Mouse (Mus musculus) heart, postnatal 14 days (tissue): ENCODE results near the gene Tcf3. TPM values are rescaled to one million over a fixed set of nuclear protein-coding genes. Genes with fewer than 3 reads are reported as not detected.

Experiments used
- DNase-seq, 2 experiments: peaks; one replicate each; pipeline ENCODE4 v3.0.0; 2021 to 2022
- intact Hi-C: fragments of 180-260 bp; cut with DNase I; formaldehyde crosslinking; loops from one replicate; pipeline ENCODE4 v1.15.1; 2025
- total RNA-seq, 2 experiments: library from RNA; stranded (reverse); gene quantifications; 2 replicates each; pipeline ENCODE4 v1.2.3; 2021

Tcf3 gene
- total RNA-seq, 2 experiments from 2014 or later: 31.7 to 32.5 TPM

DNA sequence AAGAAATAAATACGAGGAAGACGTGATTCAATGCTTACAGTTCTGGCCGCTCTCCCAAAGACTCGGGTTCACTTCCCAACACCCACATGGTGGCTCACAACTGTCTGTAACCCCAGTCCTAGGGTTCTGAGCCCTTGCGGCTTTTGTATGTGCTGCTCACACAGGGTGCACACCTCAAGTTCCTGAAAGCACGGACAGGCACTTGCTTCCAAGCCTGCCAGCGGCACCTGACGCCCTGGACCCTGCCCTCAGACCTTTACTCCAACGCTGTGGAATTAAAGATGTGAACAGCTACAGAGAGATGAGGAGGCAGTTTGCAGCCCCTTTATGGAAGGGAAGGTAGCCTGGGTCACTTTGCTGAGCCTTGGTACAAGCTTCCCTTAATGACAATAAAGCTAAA is 42.8 kb downstream of the Tcf3 start:
- DNase-seq: no peak
- intact Hi-C loops: no loop called here

DNA sequence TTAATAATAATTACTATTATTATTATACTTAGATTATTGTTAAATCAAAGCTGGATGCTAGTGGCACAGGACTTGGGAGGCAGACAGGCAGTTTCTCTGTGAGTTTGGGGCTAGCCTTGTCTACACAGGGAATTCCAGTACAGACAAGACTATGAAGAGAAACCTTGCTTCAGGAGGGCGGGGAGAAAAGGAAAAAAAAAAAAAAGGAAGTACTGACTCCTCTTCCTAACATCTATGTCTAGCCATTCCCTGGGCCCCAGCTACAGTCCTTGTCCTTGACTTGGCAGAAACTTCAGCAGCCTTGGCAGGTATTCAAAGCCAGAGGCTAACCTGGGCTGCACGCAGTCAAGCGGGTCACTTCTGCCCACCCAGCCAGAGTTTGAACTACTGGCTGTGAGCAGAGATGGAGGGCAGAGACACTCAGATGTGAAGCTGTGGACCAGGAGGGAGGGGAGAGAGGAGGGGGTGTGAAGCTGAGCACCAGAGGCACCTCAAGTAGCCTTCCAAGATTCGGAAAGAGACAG is 44.2 kb downstream of the Tcf3 start:
- intact Hi-C loops: no loop called here
- DNase-seq: no peak

DNA sequence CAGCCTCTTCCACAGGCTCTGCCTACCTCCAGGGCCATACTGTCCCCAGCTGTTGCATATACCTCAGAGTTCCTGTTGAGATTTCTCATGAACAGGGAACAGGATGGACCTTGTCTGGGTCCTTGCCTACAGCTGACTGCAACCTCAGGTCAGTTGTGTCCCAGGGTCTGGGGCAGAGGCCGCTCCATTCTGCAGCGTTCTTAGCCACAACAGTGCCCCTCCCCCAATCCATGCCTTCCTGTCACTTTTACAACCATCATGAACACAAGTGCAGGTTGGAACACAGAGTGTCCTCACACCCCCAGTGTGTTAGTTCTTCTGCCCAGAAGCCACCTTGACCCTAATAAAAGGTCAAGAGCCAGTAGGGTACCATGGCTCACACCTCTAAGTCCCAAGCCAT is 44.7 kb downstream of the Tcf3 start:
- DNase-seq: no peak
- intact Hi-C loops: no loop called here

DNA sequence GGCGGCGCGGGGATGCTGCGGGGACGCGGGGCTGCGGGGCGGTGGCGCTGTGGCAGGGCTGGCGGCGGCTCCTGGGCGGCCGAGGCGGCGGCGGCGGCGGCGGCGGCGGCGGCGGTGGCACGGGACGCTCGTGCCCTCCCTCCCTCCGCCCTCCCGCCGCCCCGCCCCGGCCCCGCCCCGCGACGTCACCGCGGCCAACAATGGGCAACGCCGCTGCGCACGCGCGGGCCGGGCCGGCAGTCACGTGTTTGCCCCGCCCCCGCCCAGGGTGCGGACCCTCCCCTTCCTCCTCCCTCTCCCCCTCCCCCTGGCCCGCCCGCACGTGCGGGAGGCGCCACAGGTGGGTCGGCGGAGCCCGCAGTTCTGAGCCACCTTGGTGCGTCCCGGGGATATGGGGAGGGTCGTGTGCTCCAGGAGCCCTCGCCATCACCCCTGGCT is 45.9 kb downstream of the Tcf3 start, which contains the start of gene Mex3d:
Gene Mex3d, minus strand, starts transcription at position 138 of the 438 bp plus-strand sequence.
- intact Hi-C loops: no loop called here
- peak; percentile 93 to 96 for DNase-seq

DNA sequence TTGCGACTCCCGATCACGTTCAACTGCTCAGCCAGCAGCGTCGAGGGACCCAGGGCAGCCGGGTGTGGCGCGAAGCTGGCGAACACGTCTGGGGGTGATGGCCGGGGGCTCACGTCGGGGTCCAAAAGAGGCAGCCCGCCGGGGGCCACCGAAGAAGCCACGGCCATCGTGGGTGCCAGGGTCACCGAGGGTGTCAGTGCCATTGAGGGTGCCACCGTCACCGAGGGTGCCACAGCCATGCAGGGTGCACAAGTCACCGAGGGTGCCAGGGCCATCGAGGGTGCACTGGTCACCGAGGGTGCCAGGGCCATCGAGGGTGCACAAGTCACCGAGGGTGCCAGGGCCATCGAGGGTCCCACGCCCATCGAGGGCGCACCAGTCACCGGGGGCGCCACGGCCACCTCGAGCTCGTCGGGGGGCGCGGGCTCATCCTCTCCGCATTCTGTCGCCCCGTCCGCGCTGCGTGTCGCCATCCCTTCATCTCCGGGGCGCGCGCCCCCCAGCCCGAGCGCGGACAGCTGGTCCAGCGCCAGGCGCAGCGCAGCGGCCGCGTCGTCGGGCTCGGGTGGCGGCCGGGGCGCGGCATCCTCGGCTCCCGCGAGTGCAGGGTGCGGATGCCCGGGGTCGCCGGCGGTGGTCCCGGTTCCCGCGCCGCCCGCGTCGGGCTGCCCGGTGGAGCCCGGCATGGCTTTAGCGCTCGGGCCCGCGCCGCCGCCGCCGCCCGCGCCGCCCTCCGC is 46.5 kb downstream of the Tcf3 start:
- DNase-seq: peak in 1 of 2 experiments; percentile 40
- intact Hi-C loops: no loop called here

DNA sequence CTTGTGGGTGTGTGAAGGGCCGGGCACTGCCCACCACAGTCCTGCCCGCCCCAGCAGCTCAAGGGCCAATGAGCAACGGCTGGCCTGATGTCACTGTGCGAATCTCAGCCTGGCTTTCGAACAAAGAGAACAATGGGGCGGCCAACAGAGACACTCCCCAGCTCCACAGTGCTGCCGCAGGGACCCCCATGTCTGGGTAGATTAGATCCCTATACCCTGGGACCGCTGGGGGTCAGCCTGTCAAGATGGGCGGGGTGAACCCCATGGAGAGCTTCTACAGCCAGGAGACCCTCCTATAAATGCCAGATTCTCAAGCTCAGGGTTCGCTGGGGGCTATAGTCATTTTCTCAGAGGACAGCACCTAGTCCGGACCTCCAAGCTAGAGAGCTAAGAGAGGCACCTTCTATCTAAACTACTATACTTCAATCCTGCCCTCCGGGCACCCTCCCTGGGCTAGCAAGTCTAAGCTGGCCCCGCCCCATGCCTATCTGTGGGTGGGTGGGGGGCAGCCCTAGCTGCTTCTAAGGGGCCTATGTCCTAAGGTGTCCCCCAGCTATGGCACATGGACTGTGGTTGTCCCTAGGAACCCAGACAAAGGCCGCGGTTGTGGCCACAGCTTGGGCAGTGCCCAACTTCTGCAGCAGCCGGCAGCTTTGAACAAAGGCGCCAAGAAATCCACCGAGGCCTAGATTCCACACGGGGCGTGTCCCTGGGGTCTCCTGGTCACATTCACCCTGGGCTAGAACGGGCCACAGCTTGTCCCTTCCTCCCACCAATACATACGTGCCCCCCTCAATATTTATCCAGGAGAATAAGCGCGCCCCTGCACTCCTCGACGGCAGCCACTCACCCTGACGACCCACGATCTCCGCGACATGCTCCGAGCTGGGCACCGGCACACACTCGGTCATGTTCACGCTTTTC is 47.4 kb downstream of the Tcf3 start:
- intact Hi-C loops: no loop called here
- DNase-seq: peak; percentile 40 to 49

DNA sequence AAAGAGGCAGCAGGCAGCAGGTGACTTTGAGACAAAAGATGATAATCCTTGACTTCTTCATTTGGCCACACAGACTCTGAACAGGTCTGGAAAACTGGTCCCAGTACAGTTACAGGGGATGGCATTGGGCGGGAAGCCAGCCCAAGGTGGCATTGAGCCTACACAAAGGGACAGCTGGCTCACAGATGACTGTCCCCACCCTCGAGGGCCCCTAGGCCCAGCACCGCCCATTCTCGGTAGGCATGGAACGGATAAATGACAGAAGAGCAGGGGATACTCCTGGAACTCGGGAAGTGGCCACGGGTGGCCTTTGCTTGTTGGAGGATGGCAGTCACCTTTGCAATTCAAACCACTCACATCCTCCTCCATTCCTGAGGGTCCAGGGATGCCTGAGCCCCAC is 48.1 kb downstream of the Tcf3 start:
- DNase-seq: no peak
- intact Hi-C loops: no loop called here

DNA sequence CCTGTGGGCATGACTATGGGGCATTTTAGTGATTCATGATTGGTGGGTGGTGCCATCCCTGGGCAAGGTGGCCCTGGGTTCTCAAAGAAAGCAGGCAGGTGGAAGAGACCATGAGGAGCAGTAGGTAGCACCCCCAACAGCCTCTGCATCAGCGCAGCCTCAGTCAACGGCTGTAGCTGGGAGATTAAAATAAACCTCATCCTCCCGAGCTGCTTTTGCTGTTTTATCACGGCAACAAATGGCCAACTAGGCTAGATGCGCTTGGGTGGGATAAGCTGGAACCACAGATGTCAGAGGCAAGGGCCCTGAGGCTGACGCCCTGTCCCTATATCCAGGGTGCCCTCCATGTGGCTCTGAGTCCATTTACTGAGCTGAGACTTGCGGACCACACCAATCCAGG is 48.7 kb downstream of the Tcf3 start:
- intact Hi-C loops: no loop called here
- DNase-seq: no peak

DNA sequence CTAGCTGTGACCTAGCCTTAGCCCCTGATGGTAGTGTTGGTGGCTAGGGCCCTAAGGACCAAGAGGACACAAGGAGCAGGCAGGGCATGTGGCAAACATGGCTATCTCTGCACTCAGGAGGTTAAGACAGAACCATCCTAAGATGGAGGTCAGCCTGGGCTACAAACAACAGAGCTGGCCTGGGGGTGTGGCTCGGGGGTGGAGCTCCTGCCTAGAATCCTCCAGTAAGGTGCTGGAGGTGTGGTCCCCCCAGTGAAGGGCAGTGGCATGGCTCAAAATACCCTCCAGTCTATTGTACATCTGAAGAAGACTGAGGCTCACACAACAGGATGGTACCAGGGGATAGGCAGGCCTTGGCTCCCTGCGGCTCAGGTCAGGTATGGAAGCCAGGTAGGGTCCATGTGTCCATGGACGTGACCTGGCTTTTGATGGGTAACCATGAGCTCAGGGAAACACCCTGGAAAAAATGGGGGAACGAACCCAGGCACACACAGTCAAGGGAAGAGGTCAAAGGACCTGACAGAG is 49.3 kb downstream of the Tcf3 start:
- no peak for DNase-seq
- intact Hi-C loops: no loop called here

DNA sequence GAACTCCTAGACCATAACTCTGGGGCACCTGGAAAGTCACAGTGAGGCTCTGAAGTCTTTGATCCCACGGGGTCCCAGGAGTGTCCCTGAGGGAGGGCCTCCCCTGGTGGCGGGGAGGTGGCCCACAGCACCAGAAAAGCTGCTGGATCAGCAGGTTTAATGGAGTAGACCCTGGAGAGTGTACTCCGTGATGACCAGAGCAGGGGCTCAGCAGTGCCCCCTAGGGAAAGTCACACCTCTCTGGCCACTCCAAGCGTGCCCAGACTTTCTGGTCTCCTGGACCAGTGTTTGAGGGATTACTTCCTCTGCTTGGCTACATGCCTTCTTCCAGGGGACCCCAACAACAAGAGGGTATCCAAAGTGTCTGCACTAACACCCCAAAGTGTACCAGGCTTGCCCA is 50.0 kb downstream of the Tcf3 start:
- intact Hi-C loops: no loop called here
- no peak for DNase-seq

DNA sequence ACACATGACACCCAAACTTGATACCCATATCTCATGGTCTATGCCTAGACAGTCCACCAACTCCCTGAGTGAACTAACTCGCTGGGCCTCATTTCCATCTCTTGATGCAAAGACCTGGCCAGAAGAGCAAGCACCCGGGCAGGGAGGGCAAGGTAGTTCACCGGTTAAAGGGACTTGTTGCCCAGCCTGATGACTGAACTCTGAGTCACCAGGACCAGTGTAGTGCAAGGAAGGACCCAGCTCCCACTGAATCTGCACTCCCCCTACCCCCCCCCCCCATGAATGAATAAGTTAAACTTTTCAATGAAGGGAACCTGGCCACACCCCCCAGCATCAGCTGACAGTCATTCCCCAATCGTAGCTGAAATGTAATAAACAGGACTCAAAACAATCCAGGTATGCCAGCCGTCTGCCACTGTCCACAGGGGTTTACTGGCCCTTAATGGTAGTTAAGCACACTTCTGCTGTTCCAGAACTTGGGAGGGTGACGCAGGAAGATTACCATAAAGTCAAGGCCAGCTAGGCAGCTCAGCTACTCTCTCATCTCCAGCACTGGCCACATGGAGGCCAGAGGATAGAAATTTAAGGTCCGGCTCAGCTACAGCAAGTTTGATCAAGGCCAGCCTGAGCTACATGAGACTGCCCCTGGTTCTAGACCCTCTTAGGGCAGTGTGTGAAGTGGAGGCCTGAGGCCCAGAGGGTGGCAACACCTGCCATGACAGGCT is 50.6 kb downstream of the Tcf3 start:
- intact Hi-C loops: no loop called here

DNA sequence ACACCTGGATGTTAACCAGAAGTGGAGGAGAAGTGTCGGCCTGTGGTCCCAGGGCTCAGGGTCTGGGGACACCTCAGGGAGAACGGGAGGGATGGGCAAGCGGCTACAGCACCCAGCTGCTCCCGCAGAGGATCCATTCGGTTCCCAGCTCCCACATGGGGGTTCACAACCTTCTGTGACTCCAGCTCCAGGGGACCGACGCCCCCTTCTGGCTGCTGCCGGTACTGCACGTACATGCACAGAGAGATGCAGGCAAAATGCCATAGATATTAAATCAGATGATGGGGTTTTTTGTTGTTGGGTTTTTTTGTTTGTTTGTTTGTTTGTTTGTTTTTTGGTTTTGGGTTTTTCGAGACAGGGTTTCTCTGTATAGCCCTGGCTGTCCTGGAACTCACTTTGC is 55.7 kb downstream of the Tcf3 start:
- DNase-seq: peak in 1 of 2 experiments; percentile 45
- intact Hi-C loops: loop anchor here (2.0 to 10.0 kb wide), 4 partner anchors 67 to 177 kb away; partner anchors contain the start of gene Apc2

More for the DNA sequence above, 50.6 kb downstream of the Tcf3 start:
- DNase-seq: no peak

DNA sequence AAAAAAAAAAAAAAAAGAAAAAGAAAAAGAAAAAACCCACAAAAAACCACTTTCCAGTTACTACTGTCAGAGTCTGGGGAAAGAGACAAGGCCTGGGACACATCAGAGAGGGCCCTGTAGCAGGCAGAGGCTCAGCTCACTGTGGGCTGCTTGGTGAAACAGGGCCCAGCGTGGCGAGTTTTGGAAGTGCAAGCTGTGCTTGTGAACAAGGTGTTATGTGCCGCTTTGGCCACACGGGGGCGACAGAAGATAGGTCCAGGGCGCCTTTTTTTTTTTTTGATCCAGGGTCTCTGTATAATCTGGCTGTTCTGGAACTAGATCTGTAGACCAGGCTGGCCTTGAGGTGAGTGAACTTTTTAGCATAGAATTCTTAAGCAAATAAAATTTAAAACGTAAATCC is 57.3 kb downstream of the Tcf3 start:
- DNase-seq: peak; percentile 92 to 97
- intact Hi-C loops: loop anchor here (2.0 to 10.0 kb wide), 4 partner anchors 69 to 179 kb away; partner anchors contain the start of gene Apc2

DNA sequence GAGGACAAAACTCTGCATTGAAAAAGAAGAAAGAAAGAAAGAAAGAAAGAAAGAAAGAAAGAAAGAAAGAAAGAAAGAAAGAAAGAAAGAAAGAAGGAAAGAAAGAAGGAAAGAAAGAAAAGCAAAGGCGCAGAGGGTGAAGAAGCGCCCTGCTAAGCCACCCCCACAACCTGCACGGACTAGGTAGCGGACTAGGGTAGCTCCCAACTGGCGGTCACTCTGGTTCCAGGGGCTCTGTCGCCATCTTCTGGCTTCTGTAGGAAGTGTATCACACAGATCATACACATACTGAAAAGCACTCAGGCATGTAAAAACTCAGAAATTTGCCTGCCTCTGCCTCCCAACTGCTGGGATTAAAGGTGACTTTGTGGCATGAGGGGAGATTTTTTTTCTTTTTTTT is 59.4 kb downstream of the Tcf3 start:
- peak; percentile 68 to 85 for DNase-seq
- intact Hi-C loops: loop anchor here (1.0 to 10.0 kb wide), 3 partner anchors 24 to 181 kb away; no protein-coding TSS in a partner anchor

DNA sequence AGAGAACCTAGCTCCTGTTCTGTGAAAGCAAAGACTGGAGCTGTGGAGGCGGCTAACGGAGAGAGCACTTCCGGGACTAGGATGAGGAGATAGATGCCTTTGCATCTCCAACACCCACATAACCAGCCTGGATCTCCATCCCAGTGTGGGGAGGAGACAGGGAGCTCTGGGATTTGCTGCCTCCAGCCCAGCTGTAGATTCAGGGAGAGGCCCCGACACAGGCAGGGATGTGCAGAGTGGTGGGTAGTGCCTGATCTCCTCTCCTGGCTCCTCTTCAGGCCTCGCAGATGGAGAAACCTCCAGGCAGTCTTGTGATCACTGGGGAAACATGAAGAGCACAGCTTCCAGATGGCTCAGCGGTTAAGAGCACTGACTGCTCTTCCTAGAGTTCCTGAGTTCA is 60.7 kb downstream of the Tcf3 start:
- intact Hi-C loops: loop anchor here (10.0 kb wide), 1 partner anchor 182 kb away; no protein-coding TSS in a partner anchor
- no peak for DNase-seq

DNA sequence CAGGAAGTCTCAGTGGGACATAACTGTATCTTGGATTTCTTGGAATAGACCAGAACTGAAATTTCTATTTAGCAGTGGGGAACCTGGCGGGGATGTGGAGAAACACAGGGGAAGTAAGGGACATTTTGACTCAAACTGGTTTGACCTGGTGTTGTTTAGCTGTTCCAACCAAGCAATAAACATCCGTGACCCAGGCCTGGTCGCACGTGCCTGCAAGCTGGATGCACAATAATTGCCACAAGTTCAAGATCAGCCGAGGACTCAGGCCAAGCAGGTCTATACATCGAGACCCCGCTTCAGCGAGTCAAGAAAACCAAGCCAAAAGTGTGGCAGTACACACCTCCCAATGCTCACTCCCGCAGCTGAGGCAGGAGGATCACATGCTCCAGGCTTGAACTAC is 61.5 kb downstream of the Tcf3 start:
- intact Hi-C loops: loop anchor here (10.0 kb wide), 1 partner anchor 183 kb away; no protein-coding TSS in a partner anchor
- no peak for DNase-seq

DNA sequence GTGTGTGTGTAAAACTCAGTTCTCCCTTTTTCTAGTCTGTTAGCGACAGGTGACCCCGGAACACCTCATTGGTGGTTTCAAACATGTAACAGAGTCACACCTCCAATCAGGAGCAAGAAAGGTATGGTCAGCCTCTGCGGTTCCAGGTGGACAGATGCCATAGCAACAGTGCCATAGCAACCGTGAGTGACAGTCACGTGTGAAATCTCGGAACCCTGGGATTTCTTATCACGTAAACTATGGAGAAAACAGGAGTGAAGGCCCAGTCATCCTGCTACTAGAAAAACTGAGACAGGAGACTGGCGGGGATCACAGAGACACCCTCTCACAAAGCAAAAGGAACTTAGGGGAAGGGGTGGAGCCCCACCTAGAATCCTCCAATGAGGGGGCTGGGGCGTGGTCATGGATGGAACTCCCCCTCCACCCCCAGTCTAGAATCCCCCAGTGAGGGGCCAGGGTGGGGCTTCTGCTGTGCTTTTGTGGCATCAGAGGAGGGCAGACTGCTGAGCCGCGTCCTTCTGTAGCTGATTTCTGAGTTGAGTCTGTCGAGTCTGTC is 62.0 kb downstream of the Tcf3 start:
- DNase-seq: peak in 1 of 2 experiments; percentile 35
- intact Hi-C loops: loop anchor here (10.0 kb wide), 1 partner anchor 183 kb away; no protein-coding TSS in a partner anchor

DNA sequence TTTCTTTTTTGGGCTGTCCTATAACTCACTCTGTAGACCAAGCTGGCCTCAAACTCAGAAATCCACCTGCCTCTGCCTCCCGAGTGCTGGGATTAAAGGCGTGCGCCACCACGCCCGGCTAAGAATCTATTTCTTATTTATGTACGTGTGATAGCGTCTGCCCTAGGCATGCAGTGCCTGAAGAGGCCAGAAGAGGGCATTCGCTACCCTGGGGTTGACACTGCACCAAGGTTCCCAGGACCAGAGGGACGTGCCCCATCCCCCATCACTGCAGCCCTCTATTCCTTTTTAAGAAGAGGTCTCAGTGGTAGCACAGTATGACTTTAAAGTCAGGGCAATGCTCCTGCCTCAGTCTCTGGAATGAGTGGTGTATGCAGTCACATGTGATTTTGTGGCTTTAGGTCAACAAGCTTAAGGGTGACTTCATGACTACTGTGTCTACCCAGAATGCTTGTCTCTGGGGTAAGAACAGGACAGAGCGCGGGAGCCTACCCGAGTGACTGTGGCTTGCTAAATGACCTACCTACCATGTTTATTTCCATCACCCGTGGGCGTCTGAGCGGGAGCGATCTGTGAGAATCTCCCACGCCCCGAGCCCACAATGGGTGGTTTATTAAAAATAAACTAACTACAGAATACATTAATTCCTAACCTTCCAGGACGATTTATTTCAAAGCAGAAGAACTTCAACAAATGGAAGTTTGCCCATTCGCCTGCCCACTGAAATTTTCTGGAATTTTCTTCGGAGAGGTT is 63.3 kb downstream of the Tcf3 start:
- intact Hi-C loops: loop anchor here (10.0 kb wide), 1 partner anchor 185 kb away; no protein-coding TSS in a partner anchor
- DNase-seq: no peak

DNA sequence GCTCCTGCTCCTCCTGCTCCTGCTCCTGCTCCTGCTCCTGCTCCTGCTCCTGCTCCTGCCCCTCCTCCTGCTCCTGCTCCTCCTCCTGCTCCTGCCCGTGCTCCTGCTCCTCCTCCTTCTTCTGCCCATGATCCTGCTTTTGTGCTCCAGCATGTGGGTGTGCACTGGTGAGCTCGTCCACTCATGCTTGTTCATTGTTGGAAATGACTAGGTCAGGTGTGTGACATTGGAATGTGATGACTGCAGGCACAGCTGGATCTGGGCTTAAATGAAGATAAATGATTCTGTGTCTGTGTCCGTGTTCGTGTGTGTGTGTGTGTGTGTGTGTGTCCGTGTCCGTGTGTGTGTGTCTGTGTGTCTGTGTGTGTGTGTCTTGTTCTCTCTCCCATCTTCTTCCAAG is 65.1 kb downstream of the Tcf3 start:
- intact Hi-C loops: no loop called here
- DNase-seq: no peak
